Mouse (Mus musculus): ENCODE measurements at regions not wholly inside any gene's neighbourhood (a gene's known extent, or its start where the extent isn't known, plus 50 kb on each side); places are given as distances from the start of the nearest gene placed in this dataset.

GRCm38 (mm10) chr13:97695022-97695421 lies 65.4 kb downstream of the Gm10260 start:
- Histone ChIP-seq H3K4me2 (ENCODE audit: low read depth) (no peak overlapping the region), H3K4me1 (replicated peaks; ENCODE audit: control insufficient read depth in 2 of 2, insufficient read depth in 2 of 2, low read length in 1 of 2) (peaks cover 20 to 24% of the 10 kb centered on the region in 2 experiments), H3K36me3 (replicated peaks; ENCODE audit: control insufficient read depth, insufficient read depth, low read depth) (no peaks in the 10 kb centered on the region), H3K9ac (replicated peaks) (no peak overlapping the region), H3K27ac (no peak overlapping the region), H3K27me3 (ENCODE audit: control insufficient read depth, insufficient read depth, low read length) (no peaks in the 10 kb centered on the region), H3K9me3 (ENCODE audit: control insufficient read depth, low read length) (no peaks in the 10 kb centered on the region), H3K4me3 (ENCODE audit: insufficient read depth in 1 of 2, low read depth in 2 of 2, low read length in 2 of 2) (no peak overlapping the region)
- no peak for DNase-seq (ENCODE audit: low read depth in 3 of 3, low spot score in 3 of 3)
- no peak for ATAC-seq (ENCODE audit: insufficient read depth)
- TF ChIP-seq CTCF (IDR thresholded peaks at IDR 0.05; ENCODE audit: low read depth) (no peak), EP300 (IDR thresholded peaks at IDR 0.05; ENCODE audit: low read depth) (no peak)
- 74% methylated on average over 2 of the region's 2 CpGs for WGBS (ENCODE audit: insufficient replicate concordance)

GRCm38 (mm10) chr13:97694356-97694990 lies 66.0 kb downstream of the Gm10260 start:
- H3K4me3 ChIP-seq (ENCODE audit: insufficient read depth in 1 of 2, low read depth in 2 of 2, low read length in 2 of 2), result no peak overlapping the region
- H3K4me2 ChIP-seq (ENCODE audit: low read depth), result no peak overlapping the region
- no peak overlapping the region for H3K9ac ChIP-seq (replicated peaks)
- no peak for ATAC-seq (ENCODE audit: insufficient read depth)
- no peak overlapping the region for H3K27ac ChIP-seq
- H3K9me3 ChIP-seq (ENCODE audit: control insufficient read depth, low read length), result no peaks in the 10 kb centered on the region
- H3K4me1 ChIP-seq (replicated peaks; ENCODE audit: control insufficient read depth in 2 of 2, insufficient read depth in 2 of 2, low read length in 1 of 2), result peaks cover 20 to 21% of the 10 kb centered on the region in 2 experiments
- no peaks in the 10 kb centered on the region for H3K27me3 ChIP-seq (ENCODE audit: control insufficient read depth, insufficient read depth, low read length)
- no peaks in the 10 kb centered on the region for H3K36me3 ChIP-seq (replicated peaks; ENCODE audit: control insufficient read depth, insufficient read depth, low read depth)
- WGBS (ENCODE audit: insufficient replicate concordance), result 70% methylated on average over 9 of the region's 9 CpGs
- TF ChIP-seq EP300 (IDR thresholded peaks at IDR 0.05; ENCODE audit: low read depth) (no peak), CTCF (IDR thresholded peaks at IDR 0.05; ENCODE audit: low read depth) (no peak)
- DNase-seq (ENCODE audit: low read depth in 3 of 3, low spot score in 3 of 3), result no peak

- WGBS (ENCODE audit: insufficient replicate concordance), result 66% methylated on average over 12 of the region's 12 CpGs
- Histone ChIP-seq H3K36me3 (replicated peaks; ENCODE audit: control insufficient read depth, insufficient read depth, low read depth) (no peaks in the 10 kb centered on the region), H3K9me3 (ENCODE audit: control insufficient read depth, low read length) (no peaks in the 10 kb centered on the region), H3K27ac (no peak overlapping the region), H3K4me3 (ENCODE audit: insufficient read depth in 1 of 2, low read depth in 2 of 2, low read length in 2 of 2) (no peak overlapping the region), H3K4me1 (replicated peaks; ENCODE audit: control insufficient read depth in 2 of 2, insufficient read depth in 2 of 2, low read length in 1 of 2) (no peaks in the 10 kb centered on the region), H3K9ac (replicated peaks) (no peak overlapping the region), H3K27me3 (ENCODE audit: control insufficient read depth, insufficient read depth, low read length) (no peaks in the 10 kb centered on the region), H3K4me2 (ENCODE audit: low read depth) (no peak overlapping the region)
- TF ChIP-seq CTCF (IDR thresholded peaks at IDR 0.05; ENCODE audit: low read depth) (no peak), EP300 (IDR thresholded peaks at IDR 0.05; ENCODE audit: low read depth) (no peak)
- DNase-seq (ENCODE audit: low read depth in 3 of 3, low spot score in 3 of 3) (no peak), ATAC-seq (ENCODE audit: insufficient read depth) (no peak)
Measured at GRCm38 (mm10) chr13:97688310-97688886, 72.0 kb downstream of the Gm10260 start.

GRCm38 (mm10) chr13:97683836-97684235 lies 76.6 kb downstream of the Gm10260 start:
- TF ChIP-seq CTCF (IDR thresholded peaks at IDR 0.05; ENCODE audit: low read depth) (no peak), EP300 (IDR thresholded peaks at IDR 0.05; ENCODE audit: low read depth) (no peak)
- H3K9me3 ChIP-seq (ENCODE audit: control insufficient read depth, low read length), result no peaks in the 10 kb centered on the region
- no peak overlapping the region for H3K27ac ChIP-seq
- H3K9ac ChIP-seq (replicated peaks), result no peak overlapping the region
- ATAC-seq (ENCODE audit: insufficient read depth), result no peak
- 68% methylated on average over 6 of the region's 6 CpGs for WGBS (ENCODE audit: insufficient replicate concordance)
- no peak overlapping the region for H3K4me2 ChIP-seq (ENCODE audit: low read depth)
- no peaks in the 10 kb centered on the region for H3K36me3 ChIP-seq (replicated peaks; ENCODE audit: control insufficient read depth, insufficient read depth, low read depth)
- no peak overlapping the region for H3K4me3 ChIP-seq (ENCODE audit: insufficient read depth in 1 of 2, low read depth in 2 of 2, low read length in 2 of 2)
- no peak for DNase-seq (ENCODE audit: low read depth in 3 of 3, low spot score in 3 of 3)
- no peaks in the 10 kb centered on the region for H3K27me3 ChIP-seq (ENCODE audit: control insufficient read depth, insufficient read depth, low read length)
- H3K4me1 ChIP-seq (replicated peaks; ENCODE audit: control insufficient read depth in 2 of 2, insufficient read depth in 2 of 2, low read length in 1 of 2), result peaks cover 0 to 7% of the 10 kb centered on the region in 2 experiments; a peak in 1 of 4 replicates

DNA sequence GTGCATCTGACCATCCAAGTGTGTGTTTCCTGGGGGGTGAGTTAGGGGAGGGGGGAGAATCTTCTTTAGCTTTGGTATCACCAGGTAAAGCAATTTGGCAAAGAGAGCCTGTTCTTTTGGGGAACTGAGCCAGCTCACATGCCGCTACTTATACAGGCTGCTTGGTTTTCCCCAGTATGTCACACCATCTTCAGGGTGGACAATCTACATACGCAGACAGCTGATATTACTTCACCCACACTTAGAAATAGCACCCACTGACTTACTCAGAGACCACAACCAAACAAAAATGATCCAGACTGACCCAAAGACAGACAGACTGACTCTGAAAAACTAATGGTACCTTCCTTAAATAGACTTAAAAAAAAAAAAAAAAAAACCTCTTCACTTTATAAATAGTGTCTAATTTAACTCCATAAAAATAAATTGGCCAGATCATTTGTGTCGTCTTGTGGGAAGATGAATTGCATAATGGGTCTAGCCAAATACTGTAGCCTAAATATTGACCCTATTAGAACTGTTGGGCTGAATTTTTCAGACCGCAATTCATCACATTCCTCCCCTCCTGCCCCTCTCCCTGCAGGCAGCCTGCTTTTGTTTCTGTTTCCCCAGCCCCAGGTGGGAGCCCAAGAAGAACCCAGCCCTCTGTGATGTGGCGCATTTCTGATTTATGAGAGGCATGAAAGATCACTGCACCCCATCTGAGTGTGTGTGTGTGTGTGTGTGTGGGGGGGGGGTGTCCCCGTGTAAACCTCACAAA lies 79.0 kb downstream of the Gm10260 start:
- Histone ChIP-seq H3K9me3 (ENCODE audit: control insufficient read depth, low read length) (no peaks in the 10 kb centered on the region), H3K4me3 (ENCODE audit: insufficient read depth in 1 of 2, low read depth in 2 of 2, low read length in 2 of 2) (no peak overlapping the region), H3K4me1 (replicated peaks; ENCODE audit: control insufficient read depth in 2 of 2, insufficient read depth in 2 of 2, low read length in 1 of 2) (peaks cover 0 to 7% of the 10 kb centered on the region in 2 experiments; a peak in 1 of 4 replicates), H3K4me2 (ENCODE audit: low read depth) (no peak overlapping the region), H3K27me3 (ENCODE audit: control insufficient read depth, insufficient read depth, low read length) (no peaks in the 10 kb centered on the region), H3K9ac (replicated peaks) (no peak overlapping the region), H3K27ac (no peak overlapping the region), H3K36me3 (replicated peaks; ENCODE audit: control insufficient read depth, insufficient read depth, low read depth) (no peaks in the 10 kb centered on the region)
- TF ChIP-seq CTCF (IDR thresholded peaks at IDR 0.05; ENCODE audit: low read depth) (no peak), EP300 (IDR thresholded peaks at IDR 0.05; ENCODE audit: low read depth) (no peak)
- no peak for ATAC-seq (ENCODE audit: insufficient read depth)
- DNase-seq (ENCODE audit: low read depth in 3 of 3, low spot score in 3 of 3), result no peak
- 51% methylated on average over 6 of the region's 6 CpGs for WGBS (ENCODE audit: insufficient replicate concordance)

Data from liver, embryonic 14.5 days (tissue).